Mouse (Mus musculus): Measurements from ENCODE around the gene Ackr2. TPM values are rescaled to one million over a fixed set of nuclear protein-coding genes. Genes with fewer than 3 reads are reported as not detected.

Gene Ackr2
- total and polyA plus RNA-seq, 3 experiments, result not detected

DNA sequence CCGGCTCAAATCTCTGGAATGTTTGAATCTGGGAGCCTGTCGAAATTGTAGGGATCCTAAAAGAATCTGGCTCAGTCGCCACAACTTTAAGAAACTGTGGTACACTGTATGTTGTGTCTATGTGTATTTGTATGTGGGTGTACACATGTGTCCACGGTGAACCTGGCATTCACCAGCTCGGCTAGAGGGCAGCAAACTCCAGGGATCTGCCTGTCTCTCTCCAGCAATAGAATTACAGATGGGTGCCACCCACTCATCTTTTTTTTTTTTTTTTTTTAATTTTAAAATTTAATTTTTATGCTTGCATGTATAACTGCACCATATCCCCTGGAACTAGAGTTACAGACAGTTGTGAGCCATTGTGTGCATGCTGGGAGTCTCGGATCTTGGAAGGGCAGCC is 16.9 kb upstream of the Ackr2 start:
- Histone ChIP-seq H3K4me1 (ENCODE audit: control insufficient read depth in 1 of 2, insufficient read depth in 2 of 2, low read length in 2 of 2) (no peaks in the 10 kb centered on the region; a peak in 1 of 4 replicates), H3K4me3 (ENCODE audit: control insufficient read depth in 1 of 2, insufficient read depth in 1 of 2, low read depth in 2 of 2, low read length in 2 of 2) (peak overlapping the region; percentile 5 to 10), H3K9ac (ENCODE audit: control insufficient read depth, low read depth, low read length, poor library complexity, severe bottlenecking) (peak overlapping the region; percentile 14; the same call in 1 of the 2 replicates), H3K27me3 (ENCODE audit: control insufficient read depth in 1 of 2, insufficient read depth in 2 of 2, low read length in 2 of 2) (no peaks in the 10 kb centered on the region), H3K27ac (ENCODE audit: control insufficient read depth, low read depth, low read length) (no peak overlapping the region), H3K79me2 (ENCODE audit: control insufficient read depth, insufficient read depth, low read length, poor library complexity) (no peaks in the 10 kb centered on the region), H3K36me3 (ENCODE audit: control insufficient read depth in 1 of 2, insufficient read depth in 2 of 2, low read length in 2 of 2) (no peaks in the 10 kb centered on the region), H3K9me3 (replicated peaks; ENCODE audit: insufficient read depth, low read length) (no peaks in the 10 kb centered on the region)
- peak; percentile 47 for DNase-seq (ENCODE audit: low read depth, low spot score)
- TF ChIP-seq TAL1 (IDR thresholded peaks at IDR 0.05; ENCODE audit: low read length) (no peak), CHD1 (IDR thresholded peaks at IDR 0.05; ENCODE audit: low read depth, low read length) (no peak), MYB (IDR thresholded peaks at IDR 0.05; ENCODE audit: low read depth, low read length) (no peak), USF2 (IDR thresholded peaks at IDR 0.05; ENCODE audit: borderline replicate concordance in 1 of 2, insufficient read depth in 1 of 2, low read depth in 1 of 2, low read length in 2 of 2) (no peak), UBTF (IDR thresholded peaks at IDR 0.05; ENCODE audit: borderline replicate concordance, insufficient read depth, low read depth, low read length) (no peak), RAD21 (IDR thresholded peaks at IDR 0.05; ENCODE audit: low read depth, low read length) (peak; percentile 33), ELF1 (IDR thresholded peaks at IDR 0.05; ENCODE audit: low read depth, low read length) (no peak), RCOR1 (IDR thresholded peaks at IDR 0.05; ENCODE audit: low read depth, low read length) (no peak), SIN3A (IDR thresholded peaks at IDR 0.05; ENCODE audit: low read length) (no peak), NRF1 (IDR thresholded peaks at IDR 0.05; ENCODE audit: insufficient read depth, low read depth, low read length, poor library complexity, severe bottlenecking) (no peak), EP300 (IDR thresholded peaks at IDR 0.05; ENCODE audit: low read depth in 1 of 2, low read length in 2 of 2) (no peak), CTCF (IDR thresholded peaks at IDR 0.05 in 2 of 3, conservative IDR thresholded peaks at IDR 0.05 in 1 of 3; ENCODE audit: control insufficient read depth in 1 of 3, insufficient read depth in 1 of 3, low read depth in 2 of 3, low read length in 3 of 3, poor library complexity in 1 of 3, severe bottlenecking in 1 of 3) (peak in 2 of 3 experiments; percentile 40 to 47; a peak in 4 of 6 replicates), E2F4 (IDR thresholded peaks at IDR 0.05; ENCODE audit: borderline replicate concordance, low read depth, low read length) (no peak), GATA1 (IDR thresholded peaks at IDR 0.05; ENCODE audit: low read depth, low read length) (no peak), ZNF384 (IDR thresholded peaks at IDR 0.05; ENCODE audit: low read depth, low read length) (peak; percentile 71)

DNA sequence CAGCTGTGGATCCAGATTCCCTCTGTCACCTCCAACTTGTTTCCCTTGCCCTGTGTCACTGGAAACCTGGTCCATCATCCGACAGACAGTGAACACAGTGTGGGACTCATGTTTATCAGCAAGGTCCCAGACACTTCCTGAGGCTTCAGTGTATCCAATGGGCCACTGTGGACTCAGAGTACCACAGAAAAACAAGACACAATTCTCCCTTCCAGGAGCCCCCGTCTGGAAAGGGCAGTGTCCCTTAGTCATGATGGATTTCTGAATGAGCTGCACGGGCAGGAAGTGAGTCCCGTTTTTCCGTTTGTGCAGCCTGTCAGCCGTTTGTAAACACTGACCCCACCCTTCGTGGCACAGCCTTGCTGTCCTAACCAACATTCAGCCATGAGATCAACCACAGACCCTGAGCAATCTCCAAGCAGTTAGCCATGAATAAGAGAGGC is 16.1 kb upstream of the Ackr2 start:
- no peaks in the 10 kb centered on the region for H3K9me3 ChIP-seq (replicated peaks; ENCODE audit: insufficient read depth, low read length)
- no peak overlapping the region for H3K27ac ChIP-seq (ENCODE audit: control insufficient read depth, low read depth, low read length)
- TF ChIP-seq MAZ (IDR thresholded peaks at IDR 0.05; ENCODE audit: low read depth, low read length), result no peak
- TF ChIP-seq NELFE (IDR thresholded peaks at IDR 0.05; ENCODE audit: low read depth, low read length), result no peak
- no peak for TF ChIP-seq MEF2A (IDR thresholded peaks at IDR 0.05; ENCODE audit: extremely low read depth, insufficient replicate concordance, low read depth, low read length, poor library complexity, severe bottlenecking)
- no peak for TF ChIP-seq ZKSCAN1 (IDR thresholded peaks at IDR 0.05; ENCODE audit: low read depth, low read length)
- no peak for TF ChIP-seq MAFK (IDR thresholded peaks at IDR 0.05; ENCODE audit: borderline replicate concordance, low read depth, low read length)
- no peak for TF ChIP-seq ZNF384 (IDR thresholded peaks at IDR 0.05; ENCODE audit: low read depth, low read length)
- peak; percentile 36; the same call in 1 of the 2 replicates for TF ChIP-seq MYB (IDR thresholded peaks at IDR 0.05; ENCODE audit: low read depth, low read length)
- no peak for TF ChIP-seq ZMIZ1 (IDR thresholded peaks at IDR 0.05; ENCODE audit: low read depth, low read length)
- TF ChIP-seq EP300 (IDR thresholded peaks at IDR 0.05; ENCODE audit: low read depth in 1 of 2, low read length in 2 of 2), result no peak
- TF ChIP-seq TAL1 (IDR thresholded peaks at IDR 0.05; ENCODE audit: low read length), result peak; percentile 72
- no peak for TF ChIP-seq POLR2A (IDR thresholded peaks at IDR 0.05; ENCODE audit: control insufficient read depth in 1 of 2, insufficient read depth in 1 of 2, low read depth in 1 of 2, low read length in 2 of 2, poor library complexity in 1 of 2)
- TF ChIP-seq USF1 (IDR thresholded peaks at IDR 0.05; ENCODE audit: low read depth, low read length), result no peak
- no peaks in the 10 kb centered on the region; a peak in 1 of 4 replicates for H3K4me1 ChIP-seq (ENCODE audit: control insufficient read depth in 1 of 2, insufficient read depth in 2 of 2, low read length in 2 of 2)
- no peaks in the 10 kb centered on the region for H3K36me3 ChIP-seq (ENCODE audit: control insufficient read depth in 1 of 2, insufficient read depth in 2 of 2, low read length in 2 of 2)
- no peaks in the 10 kb centered on the region for H3K27me3 ChIP-seq (ENCODE audit: control insufficient read depth in 1 of 2, insufficient read depth in 2 of 2, low read length in 2 of 2)
- peak overlapping the region; percentile 28; the same call in 1 of the 2 replicates for H3K9ac ChIP-seq (ENCODE audit: control insufficient read depth, low read depth, low read length, poor library complexity, severe bottlenecking)
- peak; percentile 48 for DNase-seq (ENCODE audit: low read depth, low spot score)
- H3K79me2 ChIP-seq (ENCODE audit: control insufficient read depth, insufficient read depth, low read length, poor library complexity), result no peaks in the 10 kb centered on the region
- H3K4me3 ChIP-seq (ENCODE audit: control insufficient read depth in 1 of 2, insufficient read depth in 1 of 2, low read depth in 2 of 2, low read length in 2 of 2), result peak overlapping the region; percentile 5 to 10; a peak in 3 of 4 replicates

Measured in MEL (cell line).